Mouse (Mus musculus) embryonic fibroblast, embryonic 13.5 days (primary cell): ENCODE measurements at regions not wholly inside any gene's neighbourhood (a gene's known extent, or its start where the extent isn't known, plus 50 kb on each side); places are given as distances from the start of the nearest gene placed in this dataset.

Source experiments
- CTCF ChIP-seq: IDR thresholded peaks from 2 replicates; pipeline ENCODE4 v1.5.1; 2011; ENCODE audit warnings: mild to moderate bottlenecking, control low read depth, low read length, moderate library complexity, borderline replicate concordance; ENCODE audit not compliant: insufficient read depth
- POLR2A ChIP-seq: IDR thresholded peaks from 2 replicates; pipeline ENCODE4 v1.6.1; 2011; ENCODE audit warnings: low read depth, mild to moderate bottlenecking, control low read depth, low read length, moderate library complexity

DNA sequence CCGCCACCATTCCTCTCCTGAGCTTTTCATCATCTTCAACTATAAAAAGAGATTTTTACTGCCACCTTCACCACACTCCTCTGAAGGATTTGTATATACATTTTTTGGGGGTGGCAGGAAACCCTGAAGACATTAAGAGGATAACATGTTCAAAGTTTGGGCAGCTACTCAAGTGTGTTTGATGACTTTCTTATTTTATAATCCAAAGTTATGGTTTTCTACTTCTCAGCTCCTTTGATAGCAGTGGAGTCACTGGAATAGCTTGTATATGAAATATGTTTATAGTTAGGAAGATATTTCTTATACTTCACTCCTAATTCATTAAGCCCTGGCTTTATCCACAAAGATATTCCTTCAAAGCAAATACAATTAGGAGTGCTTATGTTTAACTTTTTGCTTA is 229.5 kb upstream of the Lcorl start:
- TF ChIP-seq POLR2A (no peak), CTCF (no peak)
